Mouse (Mus musculus) testis, adult 2 months (tissue): ENCODE data around the gene Orai3. TPM values are rescaled to one million over a fixed set of nuclear protein-coding genes. Genes with fewer than 3 reads are reported as not detected.

Experiments used
- H3K27ac ChIP-seq: fragments of 200-500 bp; 2 replicates; pipeline ENCODE4 v1.5.1; 2012; ENCODE audit warnings: low read depth, low read length; ENCODE audit not compliant: control insufficient read depth, insufficient read depth
- H3K27me3 ChIP-seq: fragments of 200-500 bp; 2 replicates; pipeline ENCODE4 v1.6.1; 2012; ENCODE audit warnings: mild to moderate bottlenecking, low read length, moderate library complexity; ENCODE audit not compliant: control insufficient read depth, insufficient read depth
- H3K36me3 ChIP-seq: fragments of 200-500 bp; 2 replicates; pipeline ENCODE4 v1.6.1; 2012; ENCODE audit warnings: mild to moderate bottlenecking, low read length; ENCODE audit not compliant: control insufficient read depth, insufficient read depth
- H3K4me1 ChIP-seq: fragments of 200-500 bp; 2 replicates; pipeline ENCODE4 v1.6.1; 2012; ENCODE audit warnings: low read length; ENCODE audit not compliant: control insufficient read depth, insufficient read depth
- H3K4me3 ChIP-seq: fragments of 200-500 bp; 2 replicates; pipeline ENCODE4 v1.5.1; 2012; ENCODE audit warnings: low read depth, mild to moderate bottlenecking, low read length, moderate library complexity, mixed read lengths; ENCODE audit not compliant: control insufficient read depth
- CTCF ChIP-seq: fragments of 200-500 bp; IDR thresholded peaks from 2 replicates; pipeline ENCODE4 v1.5.1; 2012; ENCODE audit warnings: low read depth, mild to moderate bottlenecking, inconsistent platforms, low read length, moderate library complexity; ENCODE audit not compliant: control insufficient read depth, insufficient read depth, insufficient replicate concordance
- POLR2A ChIP-seq: fragments of 200-500 bp; IDR thresholded peaks from 2 replicates; pipeline ENCODE4 v1.6.1; 2012; ENCODE audit warnings: low read depth, mild to moderate bottlenecking, inconsistent platforms, low read length, moderate library complexity; ENCODE audit not compliant: control insufficient read depth
- polyA plus RNA-seq: library from polyadenylated mRNA; depleted of rRNA; stranded (reverse); fragments of >200 nt; gene quantifications from 2 replicates; pipeline ENCODE4 v1.2.3, GENCODE M21; 2012

Gene Orai3
- polyA plus RNA-seq, 1 experiment = 13.9 TPM

DNA sequence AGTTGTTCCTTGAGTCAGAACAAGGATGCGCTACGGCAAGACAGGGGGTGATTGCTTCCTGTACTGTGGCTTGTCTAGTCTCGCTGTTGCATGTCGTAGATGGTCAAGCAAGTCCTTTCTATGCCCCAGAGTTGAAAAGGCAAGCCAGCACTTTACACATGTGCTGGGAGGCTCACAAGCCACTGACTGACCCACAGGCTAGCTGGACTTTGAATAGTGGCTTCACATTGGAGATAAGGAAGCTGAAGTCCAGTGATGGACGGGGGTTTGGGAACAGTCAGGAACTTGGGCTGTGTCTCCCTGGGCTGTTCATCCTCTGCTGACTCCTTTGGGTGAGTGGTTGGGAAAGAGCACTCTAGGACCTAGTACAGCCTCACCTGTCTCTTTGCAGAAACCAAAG lies 18.0 kb upstream of the Orai3 start:
- TF ChIP-seq POLR2A (no peak), CTCF (no peak)
- Histone ChIP-seq H3K4me1 (no peaks in the 10 kb centered on the region; the same call in 1 of the 2 replicates), H3K4me3 (no peak overlapping the region), H3K36me3 (peaks cover 3% of the 10 kb centered on the region; the same call in 1 of the 2 replicates), H3K27me3 (no peaks in the 10 kb centered on the region), H3K27ac (peak overlapping the region; percentile 16; the same call in 1 of the 2 replicates)

GRCm38 (mm10) chr7:127752069-127752468 lies 17.5 kb upstream of the Orai3 start:
- peak overlapping the region; percentile 77 for H3K27ac ChIP-seq
- no peak overlapping the region for H3K4me3 ChIP-seq
- peaks cover 3% of the 10 kb centered on the region; the same call in 1 of the 2 replicates for H3K36me3 ChIP-seq
- TF ChIP-seq POLR2A = no peak
- TF ChIP-seq CTCF = no peak
- H3K27me3 ChIP-seq = no peaks in the 10 kb centered on the region
- no peaks in the 10 kb centered on the region; the same call in 1 of the 2 replicates for H3K4me1 ChIP-seq

GRCm38 (mm10) chr7:127753158-127753557 lies 16.5 kb upstream of the Orai3 start:
- TF ChIP-seq POLR2A = 0 out of 2 replicates have a peak, but pooled peaks have one; percentile 5
- no peak for TF ChIP-seq CTCF
- Histone ChIP-seq H3K36me3 (peaks cover 3% of the 10 kb centered on the region; the same call in 1 of the 2 replicates), H3K27ac (0 out of 2 replicates have a peak overlapping the region, but pooled peaks have one; percentile 26), H3K4me3 (no peak overlapping the region), H3K4me1 (no peaks in the 10 kb centered on the region; the same call in 1 of the 2 replicates), H3K27me3 (no peaks in the 10 kb centered on the region)

- no peak for TF ChIP-seq CTCF
- no peak for TF ChIP-seq POLR2A
- no peaks in the 10 kb centered on the region for H3K27me3 ChIP-seq
- H3K27ac ChIP-seq = no peak overlapping the region
- H3K4me1 ChIP-seq = no peaks in the 10 kb centered on the region; the same call in 1 of the 2 replicates
- peaks cover 3% of the 10 kb centered on the region; the same call in 1 of the 2 replicates for H3K36me3 ChIP-seq
- no peak overlapping the region for H3K4me3 ChIP-seq
Observed at GRCm38 (mm10) chr7:127753741-127754140, 15.9 kb upstream of the Orai3 start.

GRCm38 (mm10) chr7:127759716-127760115 lies 9.9 kb upstream of the Orai3 start:
- H3K27ac ChIP-seq = no peak overlapping the region
- H3K4me1 ChIP-seq = no peaks in the 10 kb centered on the region; the same call in 1 of the 2 replicates
- no peak overlapping the region for H3K4me3 ChIP-seq
- no peaks in the 10 kb centered on the region for H3K36me3 ChIP-seq
- TF ChIP-seq CTCF (no peak), POLR2A (no peak)
- no peaks in the 10 kb centered on the region for H3K27me3 ChIP-seq

DNA sequence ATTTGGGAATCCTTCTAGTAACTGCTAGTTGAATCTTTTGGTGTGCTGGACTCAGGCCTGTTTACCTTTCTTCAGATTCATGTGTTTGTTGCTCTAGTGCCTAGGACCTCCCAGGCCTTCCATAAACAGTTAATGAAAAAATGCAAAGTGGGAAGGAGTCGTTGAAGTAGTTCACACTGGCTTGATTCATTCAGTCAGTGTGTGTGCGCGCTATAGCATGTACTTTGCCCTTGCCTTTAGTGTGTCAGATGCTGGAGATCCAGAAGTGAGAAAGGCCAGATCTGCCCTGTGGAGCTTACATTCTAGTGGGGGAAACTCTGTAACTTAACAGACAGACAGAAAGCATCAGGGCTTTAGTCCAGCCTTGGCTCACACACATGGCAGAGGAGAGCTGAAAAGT lies 9.1 kb upstream of the Orai3 start:
- Histone ChIP-seq H3K36me3 (no peaks in the 10 kb centered on the region), H3K4me1 (no peaks in the 10 kb centered on the region; the same call in 1 of the 2 replicates), H3K4me3 (no peak overlapping the region), H3K27ac (no peak overlapping the region), H3K27me3 (no peaks in the 10 kb centered on the region)
- TF ChIP-seq CTCF = no peak
- no peak for TF ChIP-seq POLR2A

- peaks cover 3% of the 10 kb centered on the region for H3K4me1 ChIP-seq
- no peak overlapping the region for H3K4me3 ChIP-seq
- no peaks in the 10 kb centered on the region for H3K36me3 ChIP-seq
- TF ChIP-seq POLR2A (no peak), CTCF (peak; percentile 81; the same call in 1 of the 2 replicates)
- H3K27ac ChIP-seq = no peak overlapping the region
- H3K27me3 ChIP-seq = no peaks in the 10 kb centered on the region
Observed at GRCm38 (mm10) chr7:127761026-127761425, 8.6 kb upstream of the Orai3 start.

- no peak overlapping the region for H3K27ac ChIP-seq
- H3K4me1 ChIP-seq = peaks cover 20% of the 10 kb centered on the region
- H3K4me3 ChIP-seq = no peak overlapping the region
- H3K27me3 ChIP-seq = no peaks in the 10 kb centered on the region
- TF ChIP-seq POLR2A (no peak), CTCF (no peak)
- no peaks in the 10 kb centered on the region for H3K36me3 ChIP-seq
Observed at GRCm38 (mm10) chr7:127763642-127764041, 6.0 kb upstream of the Orai3 start.
